Mouse (Mus musculus) C2C12 (cell line): ENCODE measurements around the gene Cdr2l.

ENCODE experiments used
- CEBPB ChIP-seq: IDR thresholded peaks from one replicate; pipeline ENCODE4 v1.6.1; 2011; ENCODE audit warnings: low read depth, mild to moderate bottlenecking, control low read depth, moderate library complexity
- CTCF ChIP-seq: IDR thresholded peaks from one replicate; pipeline ENCODE4 v1.5.1; 2011; ENCODE audit not compliant: control insufficient read depth, insufficient read depth, insufficient read length
- MYOD1 ChIP-seq: IDR thresholded peaks from one replicate; pipeline ENCODE4 v1.6.1; 2011; ENCODE audit warnings: low read depth; ENCODE audit not compliant: control insufficient read depth, insufficient read length
- USF1 ChIP-seq: IDR thresholded peaks from one replicate; pipeline ENCODE4 v1.6.1; 2011; ENCODE audit warnings: low read depth, mild to moderate bottlenecking, control low read depth, moderate library complexity

DNA sequence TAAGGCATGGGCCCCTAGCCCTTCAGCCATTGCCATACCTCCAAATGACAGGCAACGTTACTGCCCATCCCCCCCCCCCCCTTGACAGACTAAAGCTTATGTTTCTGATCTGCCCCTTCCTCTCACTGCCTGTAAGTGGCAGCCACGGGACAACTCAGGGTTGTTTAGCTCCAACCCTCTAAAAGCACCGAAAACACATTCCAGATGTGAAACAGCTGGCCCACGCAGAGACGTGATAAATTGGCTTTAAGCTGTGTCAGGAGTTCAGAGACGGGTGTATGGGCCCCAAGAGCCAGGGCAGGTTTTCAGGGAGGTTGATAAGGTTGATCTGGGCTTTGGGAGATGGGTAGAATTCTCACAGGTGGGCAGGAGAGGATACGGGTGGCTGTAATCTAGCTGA is 36.2 kb upstream of the Cdr2l start:
- TF ChIP-seq CTCF = no peak
- TF ChIP-seq CEBPB = no peak
- no peak for TF ChIP-seq USF1
- no peak for TF ChIP-seq MYOD1
